Mouse (Mus musculus) erythroblast, embryonic 14.5 days (primary cell): ENCODE data around the gene Gper1. TPM values are rescaled to one million over a fixed set of nuclear protein-coding genes. Genes with fewer than 3 reads are reported as not detected.

Experiments used
- H3K27me3 ChIP-seq: 2 replicates; pipeline ENCODE4 v1.6.1; 2012; ENCODE audit warnings: inconsistent platforms; ENCODE audit not compliant: control insufficient read depth
- H3K36me3 ChIP-seq: 2 replicates; pipeline ENCODE4 v1.6.1; 2012; ENCODE audit warnings: mild to moderate bottlenecking, inconsistent platforms; ENCODE audit not compliant: control insufficient read depth
- H3K4me1 ChIP-seq: 2 replicates; pipeline ENCODE4 v1.6.1; 2012; ENCODE audit warnings: inconsistent platforms; ENCODE audit not compliant: control insufficient read depth
- H3K4me3 ChIP-seq: replicated peaks from 2 replicates; pipeline ENCODE3; 2012; ENCODE audit warnings: moderate library complexity, mild to moderate bottlenecking, inconsistent platforms
- H3K9me3 ChIP-seq: 2 replicates; pipeline ENCODE4 v1.6.1; 2012; ENCODE audit warnings: low read length, inconsistent platforms, mixed read lengths; ENCODE audit not compliant: control insufficient read depth
- GATA1 ChIP-seq: IDR thresholded peaks from 2 replicates; pipeline ENCODE4 v1.6.1; 2012; ENCODE audit warnings: low read length, inconsistent platforms, mixed read lengths
- TAL1 ChIP-seq: IDR thresholded peaks from 3 replicates; pipeline ENCODE4 v1.6.1; 2012; ENCODE audit warnings: low read length, inconsistent platforms, mixed read lengths
- polyA plus RNA-seq: library from polyadenylated mRNA; stranded (reverse); fragments of >175 nt; gene quantifications from 2 replicates; pipeline ENCODE4 v1.2.3, GENCODE M21; 2012

The Gper1 gene
- polyA plus RNA-seq, 1 experiment = not detected

DNA sequence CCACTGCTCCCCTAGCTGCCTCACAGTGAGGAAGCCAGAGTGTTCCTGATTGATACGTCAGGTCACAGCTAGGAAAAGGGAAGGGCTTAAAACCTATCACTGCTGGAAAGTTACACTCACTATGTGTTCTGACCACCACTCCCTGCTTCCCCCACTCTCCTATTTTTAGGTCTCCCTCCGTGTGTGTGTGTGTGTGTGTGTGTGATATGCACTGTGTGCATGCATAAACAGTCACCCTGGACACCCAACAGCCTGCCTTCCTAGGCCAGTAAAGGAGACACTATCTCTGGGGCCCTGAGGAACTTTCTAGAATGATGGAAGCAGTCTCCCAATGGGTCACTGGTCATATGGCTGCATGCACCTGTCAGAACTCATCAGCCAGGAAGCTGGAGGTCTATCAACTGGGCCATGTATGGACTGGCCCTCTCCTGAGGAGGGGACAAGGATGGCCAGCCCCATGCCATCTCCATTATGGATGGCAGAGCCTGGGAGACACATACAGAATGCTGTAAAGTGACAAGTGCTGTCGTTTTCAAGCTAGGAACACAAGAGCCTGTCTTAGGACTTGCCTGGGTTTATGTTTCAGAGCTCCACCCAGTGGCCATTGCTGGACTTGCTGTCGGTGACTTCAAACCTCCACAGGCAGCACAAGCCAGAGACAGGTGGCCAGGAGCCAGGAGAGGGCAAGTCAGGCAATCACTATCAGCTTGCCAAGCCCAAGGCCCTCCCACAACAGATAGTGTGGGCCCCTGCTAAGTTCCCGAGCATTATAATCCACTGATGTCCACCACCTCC lies 24.8 kb upstream of the Gper1 start:
- H3K4me3 ChIP-seq = no peak overlapping the region
- H3K36me3 ChIP-seq = peaks cover 45% of the 10 kb centered on the region
- H3K4me1 ChIP-seq = peaks cover 58% of the 10 kb centered on the region
- H3K9me3 ChIP-seq = no peaks in the 10 kb centered on the region
- no peak for TF ChIP-seq TAL1
- TF ChIP-seq GATA1 = no peak
- H3K27me3 ChIP-seq = no peaks in the 10 kb centered on the region; the same call in 1 of the 2 replicates

DNA sequence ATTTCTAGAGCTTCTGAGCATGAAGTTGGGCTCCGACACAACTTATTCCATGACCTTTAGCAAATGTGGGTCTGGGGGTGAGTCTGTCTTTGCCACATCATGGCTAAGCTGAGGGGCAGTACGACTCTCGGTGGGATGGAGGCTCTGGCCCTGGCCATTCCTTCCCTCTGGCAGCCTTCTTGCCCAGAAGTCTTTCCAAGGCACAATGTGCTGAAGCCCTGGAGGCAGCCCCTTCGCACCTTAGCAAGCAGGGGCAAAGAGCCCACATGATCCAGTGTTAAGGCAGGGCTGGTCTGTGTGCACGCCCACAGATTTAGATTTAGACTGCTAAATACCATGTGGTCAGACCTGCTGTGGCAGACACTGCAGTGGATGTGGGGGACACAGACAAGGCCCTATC lies 24.2 kb upstream of the Gper1 start:
- Histone ChIP-seq H3K36me3 (peaks cover 38% of the 10 kb centered on the region), H3K9me3 (no peaks in the 10 kb centered on the region), H3K4me1 (peaks cover 55% of the 10 kb centered on the region), H3K4me3 (no peak overlapping the region), H3K27me3 (no peaks in the 10 kb centered on the region)
- TF ChIP-seq TAL1 (no peak), GATA1 (no peak)

DNA sequence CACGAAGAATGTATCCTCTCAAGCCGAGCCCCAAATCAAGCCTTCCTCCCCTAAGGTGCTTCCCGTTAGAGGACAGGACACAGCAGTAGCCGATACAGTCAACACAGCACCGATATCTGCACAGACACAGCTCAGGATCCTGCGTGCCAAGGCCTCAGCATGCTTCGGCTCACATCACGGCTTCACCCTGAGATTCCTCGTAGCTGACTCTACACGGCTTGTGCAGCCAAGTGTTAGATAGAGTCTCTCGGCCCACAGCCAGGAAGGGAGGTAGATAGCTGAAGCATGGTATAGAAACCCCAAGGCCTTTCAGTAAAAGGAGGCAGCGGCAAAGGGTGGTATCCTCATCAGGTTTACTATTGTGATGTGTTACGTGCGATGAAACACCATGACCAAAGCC lies 23.0 kb upstream of the Gper1 start:
- Histone ChIP-seq H3K36me3 (peaks cover 26% of the 10 kb centered on the region), H3K4me3 (no peak overlapping the region), H3K27me3 (no peaks in the 10 kb centered on the region), H3K4me1 (peaks cover 55% of the 10 kb centered on the region), H3K9me3 (no peaks in the 10 kb centered on the region)
- TF ChIP-seq GATA1 (no peak), TAL1 (no peak)

DNA sequence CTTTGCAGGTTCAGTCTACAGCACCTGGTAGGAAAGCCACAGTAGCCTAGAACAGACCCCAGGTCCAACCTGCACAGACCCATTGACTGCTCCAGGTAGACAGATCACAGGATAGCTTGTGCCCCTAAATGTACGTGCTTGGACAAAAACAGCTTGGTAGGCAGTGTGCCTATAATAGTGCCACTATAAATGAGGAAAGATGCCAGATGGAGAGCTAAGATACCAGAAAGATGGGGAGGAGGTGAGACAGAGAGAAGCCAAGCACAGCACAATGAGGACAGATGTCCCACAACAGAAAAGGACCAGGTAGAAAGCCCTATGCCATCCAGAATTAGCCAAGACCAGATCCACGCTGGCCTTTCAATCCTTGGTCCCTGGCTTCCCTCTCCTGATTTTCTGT lies 20.8 kb upstream of the Gper1 start:
- Histone ChIP-seq H3K4me3 (no peak overlapping the region), H3K4me1 (peaks cover 50% of the 10 kb centered on the region)

DNA sequence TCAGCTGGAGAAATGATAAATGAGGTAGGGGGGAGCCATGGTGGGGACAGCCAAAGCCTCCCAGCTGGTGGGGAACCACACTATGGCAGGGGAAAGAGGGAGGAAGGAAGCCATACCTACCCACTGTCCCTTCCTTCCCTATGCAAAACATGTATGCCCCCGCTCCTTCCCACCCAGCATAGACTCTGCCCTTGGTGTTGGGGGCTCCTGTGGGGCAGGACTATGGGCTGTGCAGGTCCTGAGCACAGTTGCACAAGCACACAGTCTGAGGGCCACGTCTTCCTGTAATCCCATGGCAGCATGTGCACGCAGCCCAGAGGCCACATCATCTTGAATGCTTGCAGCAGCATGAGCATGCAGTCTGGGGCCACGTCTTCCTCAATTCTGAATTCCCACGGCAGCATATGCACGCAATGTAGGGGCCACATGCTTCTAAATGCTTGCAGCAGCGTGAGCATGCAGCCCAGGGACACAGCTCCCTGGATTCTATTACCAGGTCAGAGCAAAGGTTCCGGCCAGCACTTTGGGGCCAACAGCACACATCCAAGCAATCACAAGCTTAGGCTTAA lies 19.2 kb upstream of the Gper1 start:
- Histone ChIP-seq H3K27me3 (no peaks in the 10 kb centered on the region), H3K36me3 (no peaks in the 10 kb centered on the region; the same call in 1 of the 2 replicates)

More for the DNA sequence above, 20.8 kb upstream of the Gper1 start:
- Histone ChIP-seq H3K27me3 (no peaks in the 10 kb centered on the region), H3K9me3 (no peaks in the 10 kb centered on the region), H3K36me3 (peaks cover 5% of the 10 kb centered on the region)
- TF ChIP-seq GATA1 = no peak
- TF ChIP-seq TAL1 = no peak

DNA sequence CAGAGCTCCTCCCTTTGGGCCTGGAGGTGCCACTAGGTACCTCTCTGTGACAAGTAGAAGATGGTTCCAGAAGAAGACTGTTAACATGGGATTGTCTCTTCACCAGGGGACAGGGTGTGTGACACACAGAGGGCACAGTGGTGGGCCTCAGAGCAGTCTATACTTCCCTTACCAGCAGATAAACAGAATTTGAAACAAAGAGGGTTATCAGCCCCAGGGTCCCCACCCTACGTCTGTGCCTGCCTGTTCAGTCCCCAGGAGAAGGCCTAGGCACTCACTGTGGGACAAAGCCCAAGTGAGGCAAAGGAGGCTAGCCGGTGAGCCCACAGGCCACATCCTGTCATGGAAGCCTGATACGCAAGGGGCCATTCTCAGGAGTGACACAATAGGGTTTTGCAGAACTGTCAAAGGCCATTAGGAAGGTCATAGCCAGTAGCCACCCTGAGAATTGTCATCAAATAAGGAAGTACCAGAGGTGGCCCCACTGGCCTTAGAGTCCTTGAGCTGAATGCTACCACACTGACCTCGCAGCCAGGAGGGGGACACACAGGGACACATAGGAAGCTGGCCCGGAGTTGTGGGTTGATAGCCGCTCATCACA lies 18.1 kb upstream of the Gper1 start, which contains the start of gene C130050O18Rik:
C130050O18Rik (plus strand) TSS at position 480 of the 601 bp plus-strand sequence.
- peaks cover 30% of the 10 kb centered on the region for H3K4me1 ChIP-seq
- no peak for TF ChIP-seq TAL1
- no peak for TF ChIP-seq GATA1

More for the DNA sequence above, 19.2 kb upstream of the Gper1 start:
- no peak for TF ChIP-seq TAL1
- TF ChIP-seq GATA1 = no peak
- Histone ChIP-seq H3K9me3 (no peaks in the 10 kb centered on the region), H3K4me1 (peaks cover 33% of the 10 kb centered on the region), H3K4me3 (no peak overlapping the region)

DNA sequence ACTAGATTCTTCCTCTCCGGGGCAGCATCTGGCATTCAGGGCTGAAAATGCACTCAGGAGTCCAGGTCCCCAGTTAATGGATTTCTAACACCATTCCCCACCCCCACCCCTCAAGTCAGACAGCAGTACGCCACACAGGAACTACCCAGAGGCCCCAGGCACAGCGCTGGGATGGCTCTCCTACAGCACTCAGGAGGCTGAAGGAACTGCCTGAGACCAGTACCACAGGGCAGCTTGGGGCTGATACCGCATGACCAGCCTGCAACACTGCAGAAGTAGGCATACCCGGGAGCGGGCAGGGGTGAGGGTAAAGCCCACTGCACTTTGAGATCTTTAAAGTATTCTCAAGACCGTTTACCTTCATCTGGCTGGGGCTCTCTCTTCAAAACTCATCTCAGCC lies 17.5 kb upstream of the Gper1 start:
- no peak for TF ChIP-seq GATA1
- no peak for TF ChIP-seq TAL1
- no peak overlapping the region for H3K4me3 ChIP-seq
- no peaks in the 10 kb centered on the region for H3K36me3 ChIP-seq
- H3K27me3 ChIP-seq = no peaks in the 10 kb centered on the region
- peaks cover 30% of the 10 kb centered on the region for H3K4me1 ChIP-seq
- H3K9me3 ChIP-seq = no peaks in the 10 kb centered on the region

More for the DNA sequence above, 18.1 kb upstream of the Gper1 start, which contains the start of gene C130050O18Rik:
- H3K36me3 ChIP-seq = no peaks in the 10 kb centered on the region; the same call in 1 of the 2 replicates
- H3K4me3 ChIP-seq = no peak within 1 kb of the TSS
- H3K9me3 ChIP-seq = no peaks in the 10 kb centered on the region
- H3K27me3 ChIP-seq = no peaks in the 10 kb centered on the region

DNA sequence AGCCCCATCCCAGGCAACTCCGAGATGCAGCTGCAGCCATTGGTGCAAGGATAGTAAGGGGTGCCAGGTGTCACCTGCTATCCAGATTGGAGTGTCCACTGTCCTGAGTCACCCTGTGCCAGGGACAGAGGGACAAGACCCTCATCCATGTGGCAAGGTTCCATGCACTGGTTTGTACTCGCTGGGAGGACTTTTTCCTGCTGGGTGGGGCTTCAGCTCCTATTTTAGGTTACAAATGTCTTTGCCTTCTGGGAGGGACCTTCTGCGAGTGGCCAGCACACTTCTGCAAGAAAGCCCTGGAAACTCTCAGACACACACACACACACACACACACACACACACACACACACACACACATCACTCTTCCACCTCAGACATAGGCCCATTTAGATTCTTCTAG lies 17.0 kb upstream of the Gper1 start:
- Histone ChIP-seq H3K27me3 (no peaks in the 10 kb centered on the region), H3K4me3 (no peak overlapping the region), H3K9me3 (no peaks in the 10 kb centered on the region), H3K4me1 (peaks cover 28% of the 10 kb centered on the region), H3K36me3 (no peaks in the 10 kb centered on the region)
- TF ChIP-seq TAL1 (no peak), GATA1 (no peak)

DNA sequence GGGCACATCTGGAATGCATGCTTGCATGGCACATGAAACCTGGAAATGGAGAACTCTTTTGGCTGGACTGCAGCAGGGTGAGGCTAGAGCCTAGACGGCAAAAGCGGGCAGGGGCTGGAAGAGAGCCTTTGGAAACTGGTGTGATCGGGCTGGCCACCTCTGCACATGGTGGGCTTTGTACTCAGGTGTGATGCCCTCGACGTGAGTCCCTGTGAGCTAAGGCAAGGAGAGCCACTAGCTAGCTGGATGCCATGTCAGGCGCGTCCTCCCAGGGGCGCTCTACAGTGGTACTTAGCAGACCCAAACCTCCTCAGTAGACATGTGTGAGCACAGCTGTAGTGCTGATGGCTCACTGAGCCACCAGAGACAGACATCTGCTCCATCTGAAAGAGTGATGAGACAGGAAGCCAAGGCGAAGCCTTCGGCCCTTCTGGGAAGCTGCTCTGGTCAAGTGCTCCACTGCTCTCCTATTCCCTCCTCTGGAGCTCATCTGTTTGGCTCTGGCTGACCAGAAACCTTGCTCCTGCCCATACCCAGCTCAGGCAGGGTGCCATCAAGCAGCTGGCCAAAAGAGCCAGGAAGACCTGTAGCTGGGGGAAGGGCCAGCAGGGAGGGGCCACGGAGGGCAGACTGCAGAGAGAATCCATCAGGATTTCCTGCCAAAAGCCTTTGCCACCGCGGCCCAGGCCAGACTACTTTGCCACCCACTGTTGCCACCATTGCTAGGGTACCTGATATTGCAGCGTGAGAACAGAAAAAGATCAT lies 15.6 kb upstream of the Gper1 start:
- no peak for TF ChIP-seq TAL1
- TF ChIP-seq GATA1 = no peak
- H3K4me1 ChIP-seq = peaks cover 28% of the 10 kb centered on the region
- H3K4me3 ChIP-seq = no peak overlapping the region
- H3K36me3 ChIP-seq = no peaks in the 10 kb centered on the region
- no peaks in the 10 kb centered on the region for H3K27me3 ChIP-seq
- no peaks in the 10 kb centered on the region for H3K9me3 ChIP-seq
